Mouse (Mus musculus) B cell, adult 67 days (primary cell): ENCODE measurements around the gene Plcd4. TPM values are rescaled to one million over a fixed set of nuclear protein-coding genes. Genes with fewer than 3 reads are reported as not detected.

ENCODE experiments used
- total RNA-seq, 2 experiments: library from RNA; stranded (reverse); gene quantifications; 4 replicates each; pipeline ENCODE4 v1.2.4; 2023

The Plcd4 gene
- under 1 TPM; 0.29 to 0.80 TPM for total RNA-seq

GRCm38 (mm10) chr1:74542451-74542961, at the start of gene Plcd4:
Gene Plcd4, plus strand, starts transcription at chr1:74542888.

GRCm38 (mm10) chr1:74505721-74506464, 36.8 kb upstream of the Plcd4 start, which contains the start of gene Cnot9:
Gene Cnot9, plus strand, starts transcription at chr1:74506058.

DNA sequence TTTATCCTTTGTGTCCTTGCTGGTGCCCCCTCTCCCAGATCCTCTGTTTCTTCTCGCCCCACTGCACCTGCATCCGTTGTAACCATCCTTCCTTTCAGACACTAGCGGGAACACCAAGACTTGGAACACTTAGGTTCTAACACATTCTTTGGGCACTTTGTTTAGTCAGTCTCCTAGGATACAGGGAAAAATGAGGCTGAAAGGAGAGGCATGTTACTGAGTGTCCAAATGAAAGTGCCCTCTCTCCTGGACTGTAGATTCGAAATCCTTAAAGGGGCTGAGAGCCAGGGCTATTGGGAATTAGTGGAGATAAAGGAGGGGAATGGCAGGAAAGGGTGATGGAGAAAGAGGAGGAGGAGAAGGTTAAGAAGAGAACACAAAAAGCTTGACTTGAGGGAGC, 1.5 kb downstream of the Plcd4 start, which contains the start of gene Usp37:
Gene Usp37, minus strand, starts transcription at position 101 of the 400 bp plus-strand sequence.

GRCm38 (mm10) chr1:74587773-74588445, 45.2 kb downstream of the Plcd4 start, which contains the start of the genes Zfp142 and Bcs1l:
Gene Zfp142, minus strand, starts transcription at chr1:74588246.
Gene Bcs1l, plus strand, starts transcription at chr1:74588289.

GRCm38 (mm10) chr1:74601267-74601962, 58.7 kb downstream of the Plcd4 start, which contains the start of the genes Rnf25 and Stk36:
Gene Rnf25, minus strand, starts transcription at chr1:74601397.
Gene Stk36, plus strand, starts transcription at chr1:74601445.

Other genes starting within 250 kb of the Plcd4 start
- gene Tmbim1, start 237.3 kb upstream of the Plcd4 start, total RNA-seq, result 1 to 10 TPM; 3.4 to 3.6 TPM
- gene Catip, start 180.8 kb upstream of the Plcd4 start, total RNA-seq, result not detected
- 1 to 10 TPM in 1 of 2 experiments, under 1 TPM in 1; 0.24 to 3.8 TPM for gene Slc11a1, start 167.7 kb upstream of the Plcd4 start, total RNA-seq
- gene Ctdsp1, start 151.4 kb upstream of the Plcd4 start, total RNA-seq, result 100 to 1,000 TPM; 115 to 120 TPM
- gene Vil1, start 133.5 kb upstream of the Plcd4 start, total RNA-seq, result not detected
- gene Cnot9, start 36.8 kb upstream of the Plcd4 start, total RNA-seq, result 10 to 100 TPM; 28.8 to 31.2 TPM
- gene Usp37, start 1.4 kb downstream of the Plcd4 start, total RNA-seq, result 10 to 100 TPM; 27.2 to 37.4 TPM
- 10 to 100 TPM; 44.8 to 46.3 TPM for gene Zfp142, start 45.4 kb downstream of the Plcd4 start, total RNA-seq
- gene Bcs1l, start 45.4 kb downstream of the Plcd4 start, total RNA-seq, result 10 to 100 TPM in 1 of 2 experiments, 1 to 10 TPM in 1; 9.2 to 12.7 TPM
- gene Rnf25, start 58.5 kb downstream of the Plcd4 start, total RNA-seq, result 10 to 100 TPM; 65.3 to 66.4 TPM
- gene Stk36, start 58.6 kb downstream of the Plcd4 start, total RNA-seq, result under 1 TPM in 1 of 2 experiments, not detected in 1; 0.75 TPM
- 10 to 100 TPM; 47.2 to 51.5 TPM for gene Ttll4, start 118.9 kb downstream of the Plcd4 start, total RNA-seq
- gene Cyp27a1, start 170.7 kb downstream of the Plcd4 start, total RNA-seq, result 10 to 100 TPM; 16.2 to 18.0 TPM
- not detected for gene Prkag3, start 206.3 kb downstream of the Plcd4 start, total RNA-seq
- gene Wnt6, start 229.0 kb downstream of the Plcd4 start, total RNA-seq, result not detected
- gene Wnt10a, start 248.6 kb downstream of the Plcd4 start, total RNA-seq, result 1 to 10 TPM; 2.2 to 3.0 TPM